22 mouse cellular contexts compared by ENCODE assay signal in genomic region chr2:131326044-131326443, GRCm38 (mm10). TPM values are rescaled to one million over a fixed set of nuclear protein-coding genes. Genes with fewer than 3 reads are reported as not detected.
DNase-seq lines count a peak whose midpoint lies in the region; ATAC-seq and TF ChIP-seq lines count a peak whose summit lies in the region.
"Had no signal": no experiment of that assay in that cellular context is flagged by ENCODE, and none has a peak within 500 bp of the region (broad histone marks: within the 10 kb centered on the region; RNA-seq: fewer than 3 reads in every experiment).

No protein-coding gene starts in this region.

- H3K9me3 ChIP-seq in heart, embryonic 11.5 days (replicated peaks; ENCODE audit: control insufficient read depth, low read length) = no peaks in the 10 kb centered on the region
- no peaks in the 10 kb centered on the region for H3K9me3 ChIP-seq in lung, postnatal 0 days (ENCODE audit: low read length)
- H3K9me3 ChIP-seq: embryonic facial prominence, embryonic 10.5 days; forebrain, embryonic 13.5 days; heart, embryonic 10.5 days; hindbrain, embryonic 15.5 days had no signal

- ATAC-seq in heart, embryonic 11.5 days (replicated peaks; ENCODE audit: insufficient number of reproducible peaks, low FRiP score, low TSS enrichment) = no peak
- no peak for ATAC-seq in lung, postnatal 0 days
- peak; percentile 61 for ATAC-seq in megakaryocyte progenitor cell, adult 5-6 weeks (replicated peaks; ENCODE audit: poor library complexity)
- no peak for ATAC-seq in inflammation-experienced regulatory T-cells, adult 6 months
- ATAC-seq: activated CD4-positive, CD25-positive, alpha-beta regulatory T cell, adult 4 months; forebrain, embryonic 13.5 days; Patski had no signal

- H3K4me3 ChIP-seq in heart, embryonic 11.5 days (ENCODE audit: low read depth, low read length) = no peak overlapping the region
- no peak overlapping the region for H3K4me3 ChIP-seq in lung, postnatal 0 days (ENCODE audit: low read depth, low read length)
- H3K4me3 ChIP-seq in bone marrow macrophage, adult 2 months (ENCODE audit: insufficient read depth, low read length) = no peak overlapping the region
- H3K4me3 ChIP-seq: embryonic facial prominence, embryonic 10.5 days; forebrain, embryonic 13.5 days; gastrocnemius, adult 2 months; heart, embryonic 10.5 days; hindbrain, embryonic 15.5 days had no signal

- TF ChIP-seq EP300 in lung, postnatal 0 days (IDR thresholded peaks at IDR 0.05) = no peak

- no peaks in the 10 kb centered on the region for H3K36me3 ChIP-seq in heart, embryonic 11.5 days (ENCODE audit: control insufficient read depth, insufficient read depth, low read length)
- no peaks in the 10 kb centered on the region for H3K36me3 ChIP-seq in lung, postnatal 0 days (ENCODE audit: insufficient read depth, low read length)
- H3K36me3 ChIP-seq: embryonic facial prominence, embryonic 10.5 days; heart, embryonic 10.5 days; hindbrain, embryonic 15.5 days had no signal

- no peak for TF ChIP-seq CTCF in lung, postnatal 0 days (IDR thresholded peaks at IDR 0.05)
- no peak for TF ChIP-seq CTCF in bone marrow macrophage, adult 2 months (IDR thresholded peaks at IDR 0.05; ENCODE audit: low read depth, low read length)

- no peak overlapping the region for H3K27ac ChIP-seq in heart, embryonic 11.5 days (ENCODE audit: low read depth, low read length)
- no peak overlapping the region for H3K27ac ChIP-seq in lung, postnatal 0 days (ENCODE audit: low read length)
- peak overlapping the region; percentile 49 for H3K27ac ChIP-seq in bone marrow macrophage, adult 2 months (ENCODE audit: insufficient read depth, low read depth, low read length)
- H3K27ac ChIP-seq: embryonic facial prominence, embryonic 10.5 days; forebrain, embryonic 13.5 days; gastrocnemius, adult 2 months; heart, embryonic 10.5 days; hindbrain, embryonic 15.5 days had no signal

- no peak overlapping the region for H3K4me2 ChIP-seq in heart, embryonic 11.5 days
- no peak overlapping the region for H3K4me2 ChIP-seq in lung, postnatal 0 days (replicated peaks; ENCODE audit: low read depth, low read length)
- H3K4me2 ChIP-seq: forebrain, embryonic 13.5 days; hindbrain, embryonic 15.5 days had no signal

- no peak overlapping the region for H3K9ac ChIP-seq in heart, embryonic 11.5 days (ENCODE audit: low read depth, low read length)
- no peak overlapping the region for H3K9ac ChIP-seq in lung, postnatal 0 days (replicated peaks; ENCODE audit: low read depth)
- H3K9ac ChIP-seq: forebrain, embryonic 13.5 days; hindbrain, embryonic 15.5 days had no signal

- no peak for TF ChIP-seq POLR2A in bone marrow macrophage, adult 2 months (IDR thresholded peaks at IDR 0.05; ENCODE audit: borderline replicate concordance, low read depth, low read length)

- peak; percentile 50 for DNase-seq in heart, adult 11 months
- DNase-seq in lung, postnatal 0 days (ENCODE audit: low spot score) = peak; percentile 22
- no peak for DNase-seq in lung, postnatal 25 days (ENCODE audit: low spot score)
- DNase-seq in adrenal gland, postnatal 36 days = no peak
- DNase-seq: adrenal gland, adult 2 months; adrenal gland, postnatal 25 days; cerebellum, adult 11-12 months; cerebellum, adult 9-10 months; cerebellum, postnatal 25 days; gastrocnemius, adult 2 months; gastrocnemius, postnatal 25 days; heart, adult 18-20 months had no signal

- no peaks in the 10 kb centered on the region for H3K27me3 ChIP-seq in heart, embryonic 11.5 days (ENCODE audit: control insufficient read depth, insufficient read depth, low read length)
- no peaks in the 10 kb centered on the region for H3K27me3 ChIP-seq in lung, postnatal 0 days (replicated peaks; ENCODE audit: insufficient read depth, low read length)
- H3K27me3 ChIP-seq: forebrain, embryonic 13.5 days; hindbrain, embryonic 15.5 days; Patski had no signal

- 59% methylated on average over 3 of the region's 3 CpGs for WGBS in heart, embryonic 11.5 days (ENCODE audit: insufficient replicate concordance)
- 32% methylated on average over 3 of the region's 3 CpGs for WGBS in lung, postnatal 0 days

- no peaks in the 10 kb centered on the region for H3K4me1 ChIP-seq in heart, embryonic 11.5 days (ENCODE audit: control insufficient read depth, insufficient read depth, low read length)
- H3K4me1 ChIP-seq in lung, postnatal 0 days (ENCODE audit: insufficient read depth, low read depth, low read length) = no peaks in the 10 kb centered on the region
- H3K4me1 ChIP-seq in bone marrow macrophage, adult 2 months (ENCODE audit: control insufficient read depth, insufficient read depth, low read length) = peaks cover 24% of the 10 kb centered on the region
- H3K4me1 ChIP-seq: embryonic facial prominence, embryonic 10.5 days; forebrain, embryonic 13.5 days; heart, embryonic 10.5 days; hindbrain, embryonic 15.5 days had no signal

RNA-seq across cellular contexts. Expression of gene Rnf24, which starts 26.6 kb away (rescaled TPM):
- polyA plus RNA-seq in heart, embryonic 11.5 days (2014; fragmentation: Nextera tagmentation; extraction: Ambion mirVana) = 1.7 and 2.3 TPM in 2 replicates
- 1.3 and 1.6 TPM in 2 replicates for polyA plus RNA-seq in lung, postnatal 0 days (2015; fragmentation: Nextera tagmentation; extraction: Ambion mirVana)
- polyA plus RNA-seq in bone marrow macrophage, adult 2 months (2012; ENCODE audit: insufficient read depth, insufficient read length, missing spikeins) = 5.0 and 5.1 TPM in 2 replicates
- total RNA-seq in megakaryocyte progenitor cell, adult 5-6 weeks (2015) = 4.4 and 4.5 TPM in 2 replicates
- 1.8 and 1.9 TPM in 2 replicates for total RNA-seq in megakaryocyte progenitor cell, adult 5-6 weeks (2017)
- total RNA-seq in adrenal gland, postnatal 36 days (2021) = 1 to 10 TPM; 7.1 to 9.4 TPM
- under 1 TPM; 0.72 to 0.91 (median 0.75) TPM for polyA plus RNA-seq in inflammation-experienced regulatory T-cells, adult 6 months (2017; shearing (Covaris generic))

Comparison
In these comparisons a context has a peak if more than half of its experiments do, and no peak if none do; other contexts are left out.
1. DNase-seq: peak in heart, adult 11 months (single experiment) and lung, postnatal 0 days (single experiment); none in lung, postnatal 25 days (single experiment) and adrenal gland, postnatal 36 days (0 of 2).